Mouse (Mus musculus): ENCODE measurements around the gene Klhl22.
"Not testable (repeated sequence)": the region's sequence is repeated elsewhere in the genome, so short reads cannot be mapped to it uniquely, and the experiment has no call there.

Gene Klhl22

GRCm38 (mm10) chr16:17759344-17759773, at the start of gene Klhl22:
Klhl22 (plus strand) TSS chr16:17759618.
- POLR2A ChIA-PET = interaction anchor here (0.5 to 4.8 kb wide), 36 partner anchors 9 to 1547 kb away, joined by 3 to 41 read pairs (median 5); partner anchors contain the start of genes Scarf2 (in 2 of the 4), Gm20518 (in 1 of the 4), Med15 (in 1 of the 4) and Pkp2 (in 1 of the 4)
- CTCF ChIA-PET = interaction anchor here (0.5 to 3.5 kb wide), 24 partner anchors 10 to 451 kb away, joined by 3 to 31 read pairs (median 5); no protein-coding TSS in a partner anchor

DNA sequence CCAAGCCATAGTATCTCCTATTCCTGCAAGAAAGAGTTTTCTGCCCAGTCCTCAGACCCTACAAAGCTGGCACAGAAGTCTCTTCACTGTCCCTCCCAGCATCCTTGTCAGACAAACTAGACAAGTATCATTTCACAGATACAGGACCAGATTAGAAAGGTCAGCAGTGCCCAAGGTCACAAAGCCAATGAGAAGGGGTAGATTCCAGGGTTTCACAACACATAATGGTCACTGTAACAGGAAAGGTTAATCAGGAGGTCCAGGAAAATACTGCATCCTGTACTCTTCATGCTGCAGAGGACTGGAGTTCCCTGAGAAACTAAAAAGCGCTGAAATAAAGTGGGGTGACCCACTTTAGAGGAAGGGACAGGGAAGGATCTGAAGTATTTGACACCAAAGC, 41.6 kb upstream of the Klhl22 start:
- ChIA-PET POLR2A (interaction anchor here in 1 of 4 experiments (1.0 to 1.4 kb wide), 2 partner anchors 9 to 31 kb away, joined by 3 read pairs; no protein-coding TSS in a partner anchor), CTCF (no interaction called here)

DNA sequence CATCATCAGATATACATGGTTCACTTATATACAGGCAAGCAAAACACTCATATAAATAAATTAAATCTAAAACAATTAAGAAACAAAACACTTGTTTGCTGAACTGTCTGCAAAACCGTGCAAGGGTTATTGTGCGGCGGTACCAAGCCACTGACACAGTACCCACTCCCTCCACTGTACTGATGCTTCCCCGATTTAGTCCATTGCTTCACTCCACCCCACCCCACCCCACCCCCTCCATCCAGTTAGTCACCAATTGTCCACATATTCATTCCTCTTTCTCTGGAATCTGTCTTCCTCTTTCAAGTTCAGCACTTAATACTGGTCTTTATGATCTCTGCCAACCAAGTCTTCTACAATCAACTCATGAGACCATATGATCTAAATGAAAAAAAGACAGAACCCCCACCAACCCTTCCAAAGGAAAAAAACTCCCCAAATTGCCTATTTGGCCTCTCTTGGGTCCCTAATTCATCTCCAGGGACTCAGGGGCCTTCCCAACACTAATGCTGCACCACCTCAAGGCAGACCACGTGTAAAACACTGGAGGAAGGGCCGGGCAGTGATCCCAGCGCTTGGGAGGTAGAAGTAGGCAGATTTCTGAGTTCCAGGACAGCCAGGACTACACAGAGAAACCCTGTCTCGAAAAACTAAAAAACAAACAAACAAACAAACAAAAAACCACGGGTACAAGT, 38.2 kb upstream of the Klhl22 start:
- ChIA-PET POLR2A (interaction anchor here in 2 of 4 experiments (1.0 to 2.0 kb wide), 4 partner anchors 14 to 159 kb away, joined by 3 to 8 read pairs (median 5); partner anchors contain the start of genes P2rx6 (in 1 of the 2) and Smpd4 (in 1 of the 2)), CTCF (interaction anchor here in 2 of 4 experiments (0.6 to 1.4 kb wide), 2 partner anchors 94 to 125 kb away, joined by 3 to 4 read pairs; no protein-coding TSS in a partner anchor)

DNA sequence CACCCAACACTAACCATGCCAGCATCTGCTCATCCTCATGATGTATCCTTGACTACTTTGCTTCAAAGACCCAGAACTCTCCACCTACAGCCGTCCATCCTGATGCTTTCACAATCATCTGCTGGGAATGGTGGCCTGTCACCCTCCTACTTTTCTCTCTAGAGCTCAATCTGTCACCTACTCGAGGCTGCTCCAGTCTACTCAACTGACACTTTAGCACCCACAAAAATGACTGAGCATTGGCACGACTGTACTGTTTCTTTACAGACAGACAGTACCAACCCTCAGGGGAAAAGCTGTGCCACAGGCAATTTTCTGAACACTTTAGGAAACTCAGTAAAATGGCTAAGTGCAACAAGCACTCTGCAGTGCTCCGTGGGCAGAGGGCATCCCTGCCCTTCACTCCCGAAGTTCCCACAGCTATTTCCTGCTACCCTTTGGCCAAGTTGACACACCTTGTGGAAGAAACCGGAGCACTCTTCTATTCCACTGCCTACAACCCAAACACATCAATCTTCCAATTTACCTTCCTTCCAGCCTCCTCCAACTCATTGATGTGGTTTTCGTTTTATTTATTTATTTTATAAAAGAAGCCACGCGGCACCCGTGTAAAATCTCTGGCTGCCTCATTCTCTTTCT, 37.5 kb upstream of the Klhl22 start:
- ChIA-PET POLR2A (interaction anchor here in 3 of 4 experiments (0.7 to 2.0 kb wide), 14 partner anchors 7 to 191 kb away, joined by 3 to 8 read pairs (median 3); partner anchors contain the start of genes P2rx6 (in 1 of the 3), Smpd4 (in 1 of the 3) and Thap7 (in 1 of the 3)), CTCF (interaction anchor here in 1 of 4 experiments (0.8 to 0.9 kb wide), 2 partner anchors 15 to 23 kb away, joined by 3 to 4 read pairs; no protein-coding TSS in a partner anchor)

DNA sequence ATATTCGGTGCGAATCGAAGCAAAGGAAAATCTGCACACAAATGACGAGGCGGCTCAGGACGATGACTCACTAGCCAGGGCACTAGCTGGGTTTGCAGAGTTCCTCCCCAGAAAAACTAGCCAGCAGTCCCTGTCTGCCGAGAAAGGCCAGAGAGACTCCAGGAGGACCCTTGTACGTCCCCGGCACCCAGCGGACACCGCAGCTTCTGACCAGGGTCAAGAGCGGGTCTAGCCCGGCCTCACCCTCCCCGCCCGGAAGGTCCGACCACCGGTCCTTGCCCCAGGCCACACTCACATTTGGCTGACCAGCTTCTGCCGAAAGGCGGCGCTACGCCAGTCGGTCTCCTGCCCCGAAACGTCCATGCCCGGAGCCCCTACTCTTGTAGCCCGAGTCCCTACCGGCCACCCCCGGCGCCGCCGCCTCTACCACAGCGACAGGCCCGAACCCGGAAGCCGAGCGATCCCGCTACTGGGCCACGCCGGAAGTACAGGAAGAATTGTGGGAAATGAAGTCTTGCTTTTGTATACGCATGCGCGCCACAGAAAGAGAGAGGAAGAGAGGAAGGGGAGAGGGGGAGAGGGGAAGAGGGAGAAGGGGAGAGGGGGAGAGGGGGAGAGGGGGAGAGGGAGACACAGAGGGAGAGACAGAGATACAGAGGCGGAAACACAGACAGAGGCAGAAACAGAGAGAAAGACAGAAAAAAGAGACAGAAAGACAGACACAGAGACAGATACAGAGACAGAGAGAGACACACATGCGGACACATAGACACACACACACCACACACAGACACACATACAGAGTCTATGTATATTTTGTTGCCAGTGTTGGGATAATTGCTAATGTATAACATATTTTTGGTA, 36.7 kb upstream of the Klhl22 start:
- ChIA-PET POLR2A (interaction anchor here in 3 of 4 experiments (0.6 to 2.0 kb wide), 18 partner anchors 8 to 192 kb away, joined by 3 to 12 read pairs (median 3); partner anchors contain the start of genes Klhl22 (in 1 of the 3), Med15 (in 1 of the 3), P2rx6 (in 1 of the 3) and Smpd4 (in 1 of the 3)), CTCF (interaction anchor here in 2 of 4 experiments (0.5 to 0.9 kb wide), 3 partner anchors 16 to 345 kb away, joined by 3 to 5 read pairs (median 4); no protein-coding TSS in a partner anchor)

DNA sequence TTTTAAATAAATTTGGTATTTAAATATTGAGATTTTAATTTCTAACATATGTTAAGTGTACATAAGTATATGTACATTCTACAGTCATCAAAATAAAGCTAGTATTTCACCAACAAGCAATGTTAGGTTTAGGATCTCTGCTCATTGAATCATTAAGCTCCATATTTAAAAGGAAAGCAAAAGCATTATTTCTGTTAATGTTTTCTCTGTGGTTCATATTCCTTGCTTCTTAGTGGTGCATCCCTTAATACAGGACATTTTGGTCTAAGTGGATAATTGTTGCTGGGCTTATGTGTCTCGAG, 36.1 kb upstream of the Klhl22 start:
- ChIA-PET CTCF (no interaction called here), POLR2A (interaction anchor here in 2 of 4 experiments (1.1 to 2.0 kb wide), 5 partner anchors 12 to 84 kb away, joined by 3 to 8 read pairs (median 3); partner anchors contain the start of gene Klhl22 (in 1 of the 2))

DNA sequence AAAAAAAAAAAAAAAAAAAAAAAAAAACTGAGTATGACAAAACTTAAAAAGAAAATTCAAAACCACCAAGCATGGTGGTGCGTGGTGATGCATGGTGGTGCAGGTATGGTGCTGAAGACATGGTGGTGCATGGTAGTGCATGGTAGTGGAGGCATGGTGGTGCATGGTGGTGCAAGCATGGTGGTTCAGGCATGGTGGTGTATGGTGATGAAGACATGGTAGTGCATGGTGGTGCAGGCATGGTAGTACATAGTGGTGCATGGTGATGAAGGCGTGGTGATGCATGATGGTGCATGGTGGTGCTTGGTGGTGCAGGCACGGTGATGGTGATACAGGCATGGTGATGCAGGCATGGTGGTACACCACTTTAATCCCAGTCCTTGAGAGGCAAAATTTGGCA, 35.0 kb upstream of the Klhl22 start:
- CTCF ChIA-PET = interaction anchor here in 2 of 4 experiments (0.6 to 1.3 kb wide), 3 partner anchors 166 to 899 kb away, joined by 3 to 6 read pairs (median 3); partner anchors contain the start of gene Dgcr6 (in 1 of the 2)
- POLR2A ChIA-PET = interaction anchor here in 2 of 4 experiments (0.6 to 0.7 kb wide), 2 partner anchors 33 to 124 kb away, joined by 4 to 5 read pairs; no protein-coding TSS in a partner anchor

DNA sequence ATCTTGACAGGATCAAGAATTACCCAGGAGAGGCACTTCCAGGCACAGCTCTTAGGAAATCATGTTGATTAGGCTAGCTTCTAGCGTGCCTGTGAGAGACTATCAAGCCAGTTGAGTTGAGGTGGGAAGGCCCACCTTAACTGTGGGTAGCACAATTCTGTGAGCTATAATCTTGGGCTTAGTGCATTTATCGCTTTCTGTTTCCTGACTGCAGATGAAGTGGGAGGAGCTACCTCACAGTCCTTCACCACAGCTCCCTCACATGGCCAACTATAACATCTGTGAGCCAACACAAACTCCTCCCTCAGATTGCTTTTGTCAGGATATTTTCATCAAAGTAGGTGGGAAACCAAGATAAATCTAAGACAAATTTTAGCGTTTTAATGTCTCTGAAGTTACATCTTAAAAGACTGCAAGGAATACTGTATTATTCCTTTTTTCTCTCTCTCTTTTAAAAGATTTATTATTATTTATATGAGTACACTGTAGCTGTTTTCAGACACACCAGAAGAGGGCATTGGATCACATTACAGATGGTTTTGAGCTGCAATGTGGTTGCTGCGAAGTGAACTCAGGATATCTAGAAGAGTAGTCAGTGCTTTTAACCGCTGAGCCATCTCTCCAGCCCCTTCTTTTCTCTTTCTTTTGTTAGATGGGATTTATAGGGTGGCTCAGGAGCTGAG, 32.1 kb upstream of the Klhl22 start:
- CTCF ChIA-PET = interaction anchor here (0.6 to 2.2 kb wide), 27 partner anchors 14 to 1000 kb away, joined by 3 to 7 read pairs (median 3); partner anchors contain the start of gene Smpd4 (in 1 of the 4)
- POLR2A ChIA-PET = interaction anchor here in 3 of 4 experiments (0.6 to 1.6 kb wide), 6 partner anchors 8 to 173 kb away, joined by 3 to 5 read pairs (median 4); partner anchors contain the start of gene Gm20518 (in 1 of the 3)

DNA sequence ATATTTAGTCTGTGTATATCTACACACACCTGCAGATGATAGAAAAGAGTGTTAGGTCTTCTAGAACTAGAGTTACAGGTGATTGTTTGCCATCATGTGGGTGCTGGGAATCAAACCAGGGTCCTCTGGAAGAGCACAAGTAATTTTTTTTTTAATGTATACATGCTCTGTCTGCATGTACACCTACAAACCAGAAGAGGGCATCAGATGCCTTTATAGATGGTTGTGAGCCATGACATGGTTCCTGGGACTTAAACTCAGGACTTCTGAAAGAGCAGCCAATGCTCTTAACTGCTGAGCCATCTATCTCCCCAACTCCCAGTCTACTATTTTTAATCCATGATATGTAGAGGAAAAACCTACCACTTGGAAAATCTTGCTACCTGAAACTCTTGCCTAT, 29.4 kb upstream of the Klhl22 start:
- CTCF ChIA-PET = no interaction called here
- POLR2A ChIA-PET = no interaction called here

DNA sequence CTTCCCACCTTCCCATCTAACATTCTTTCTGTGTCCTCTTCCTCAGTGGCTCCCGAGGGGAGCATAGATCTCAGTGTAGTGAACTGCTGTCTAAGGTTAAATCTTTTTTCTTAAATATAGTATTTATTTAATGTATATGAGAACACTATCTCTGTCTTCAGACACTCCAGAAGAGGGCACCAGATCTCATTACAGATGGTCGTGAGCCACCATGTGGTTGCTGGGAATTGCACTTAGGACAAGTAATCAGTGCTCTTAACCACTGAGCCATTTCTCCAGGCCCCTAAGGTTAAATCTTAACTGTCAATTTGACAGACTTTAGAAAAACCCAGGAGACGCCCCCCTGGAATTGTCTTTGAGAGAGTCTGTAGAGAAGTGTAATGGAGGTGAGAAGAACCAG, 27.4 kb upstream of the Klhl22 start:
- ChIA-PET CTCF (interaction anchor here in 1 of 4 experiments (0.8 to 3.0 kb wide), 4 partner anchors 13 to 117 kb away, joined by 3 to 19 read pairs (median 4); no protein-coding TSS in a partner anchor), POLR2A (interaction anchor here in 1 of 4 experiments (1.1 kb wide), 1 partner anchor 27 kb away, joined by 3 read pairs; the partner anchor contains the start of gene Klhl22)

GRCm38 (mm10) chr16:17732431-17732830, 27.0 kb upstream of the Klhl22 start:
- ChIA-PET CTCF (interaction anchor here in 2 of 4 experiments (0.8 to 3.0 kb wide), 5 partner anchors 12 to 116 kb away, joined by 3 to 19 read pairs (median 4); no protein-coding TSS in a partner anchor), POLR2A (interaction anchor here in 2 of 4 experiments (0.7 to 1.1 kb wide), 2 partner anchors 10 to 27 kb away, joined by 3 to 12 read pairs; partner anchors contain the start of gene Klhl22 (in 1 of the 2))

DNA sequence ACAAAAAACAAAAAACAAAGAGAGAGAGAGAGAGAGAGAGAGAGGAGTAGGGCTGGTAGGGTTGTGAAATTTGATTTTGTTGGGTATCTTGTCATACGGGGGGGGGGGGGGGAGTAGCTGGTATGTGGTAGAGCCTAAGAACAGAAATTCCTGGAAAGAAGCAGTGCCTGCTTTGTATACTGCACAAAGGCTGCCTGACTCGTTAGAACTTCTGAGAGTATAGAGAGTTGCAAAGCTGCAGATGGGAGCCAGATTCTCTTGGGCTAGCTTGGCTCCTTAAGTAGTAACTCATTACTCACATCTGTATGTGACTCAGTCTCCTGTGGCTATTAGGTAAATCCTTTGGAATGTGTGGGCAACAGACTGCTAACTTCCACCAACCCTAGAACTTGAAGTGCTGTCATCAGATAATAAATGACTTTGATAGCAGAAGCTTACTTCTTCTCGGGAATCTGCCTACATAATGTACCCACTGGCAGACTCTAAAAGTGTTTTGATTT, 26.5 kb upstream of the Klhl22 start, which contains the start of gene Med15:
Gene Med15 (minus strand): TSS at position 51 of the 500 bp plus-strand sequence.
- ChIA-PET CTCF (interaction anchor here in 3 of 4 experiments (0.7 to 3.0 kb wide), 7 partner anchors 11 to 320 kb away, joined by 3 to 19 read pairs (median 4); partner anchors contain the start of gene Dgcr6 (in 1 of the 3)), POLR2A (interaction anchor here in 2 of 4 experiments (0.7 to 1.1 kb wide), 2 partner anchors 10 to 27 kb away, joined by 3 to 12 read pairs; partner anchors contain the start of gene Klhl22 (in 1 of the 2))

GRCm38 (mm10) chr16:17733646-17734045, 25.8 kb upstream of the Klhl22 start:
- CTCF ChIA-PET = interaction anchor here (0.7 to 3.0 kb wide), 7 partner anchors 11 to 115 kb away, joined by 3 to 19 read pairs (median 5); no protein-coding TSS in a partner anchor
- POLR2A ChIA-PET = interaction anchor here in 1 of 4 experiments (0.6 kb wide), 1 partner anchor 731 kb away, joined by 3 read pairs; no protein-coding TSS in a partner anchor

DNA sequence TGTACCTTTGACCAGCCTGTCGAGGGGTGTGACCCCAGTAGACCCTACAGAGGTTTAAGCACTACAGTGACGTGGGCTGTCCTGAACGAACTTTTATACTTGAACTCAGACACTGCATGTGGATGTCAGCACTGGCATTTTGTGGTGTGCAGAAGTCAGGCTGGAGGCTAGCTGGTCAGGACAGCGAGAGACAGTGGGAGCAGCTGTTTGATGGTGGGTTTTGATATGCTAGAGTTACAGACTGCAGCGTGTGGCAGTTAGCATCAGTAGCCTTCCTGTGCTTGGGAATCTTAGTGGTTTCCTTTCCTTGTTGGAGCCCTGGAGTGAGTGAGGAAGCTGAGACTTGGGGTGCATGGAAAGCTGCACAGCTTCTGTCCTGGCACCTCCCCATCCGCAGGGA, 24.5 kb upstream of the Klhl22 start:
- CTCF ChIA-PET = interaction anchor here in 2 of 4 experiments (1.5 to 1.8 kb wide), 4 partner anchors 10 to 114 kb away, joined by 5 read pairs; no protein-coding TSS in a partner anchor
- POLR2A ChIA-PET = not testable (repeated sequence)

DNA sequence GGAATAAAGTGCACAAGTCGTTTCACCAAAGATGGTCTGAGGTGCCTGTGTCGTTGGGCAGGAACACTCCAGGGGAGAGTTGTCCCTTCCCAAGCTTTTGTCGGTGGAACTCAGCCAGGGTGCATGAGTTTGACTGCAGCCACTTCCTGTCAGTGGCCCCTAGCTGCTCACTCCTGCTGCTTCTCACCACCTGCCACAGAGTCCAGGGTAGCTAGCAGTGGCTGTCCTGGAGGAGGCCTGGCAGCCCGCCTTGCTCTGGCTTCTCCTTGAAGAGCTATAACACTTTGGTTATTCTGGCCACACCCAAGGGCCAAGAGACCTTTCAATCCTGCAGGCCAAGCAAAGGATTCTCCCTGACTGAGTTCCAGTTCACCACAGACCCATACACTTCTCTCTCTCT, 23.3 kb upstream of the Klhl22 start:
- CTCF ChIA-PET = interaction anchor here in 2 of 4 experiments (0.7 to 1.8 kb wide), 3 partner anchors 8 to 177 kb away, joined by 3 to 5 read pairs (median 5); no protein-coding TSS in a partner anchor
- POLR2A ChIA-PET = interaction anchor here in 2 of 4 experiments (0.8 to 1.1 kb wide), 2 partner anchors 9 to 25 kb away, joined by 3 read pairs; no protein-coding TSS in a partner anchor

DNA sequence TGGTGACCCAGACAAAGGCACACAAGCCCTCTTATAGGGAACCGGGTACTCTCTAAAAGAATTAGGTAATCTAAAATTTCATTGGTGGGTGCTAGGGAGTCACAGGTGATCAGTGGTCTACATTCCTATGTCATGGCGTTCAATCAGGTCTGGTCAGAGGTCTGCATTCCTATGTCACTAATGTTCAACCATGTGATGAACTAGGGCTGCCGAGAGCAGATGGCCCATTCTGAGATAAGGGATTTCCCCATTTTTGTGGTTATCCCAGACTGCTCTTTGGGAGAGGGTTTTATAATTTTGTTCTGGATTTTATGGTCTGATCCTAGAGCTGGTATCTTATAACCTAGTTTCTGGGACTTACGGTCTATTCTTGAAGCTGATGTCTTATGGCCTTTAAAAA, 19.3 kb upstream of the Klhl22 start:
- CTCF ChIA-PET = no interaction called here

More for the DNA sequence above, 19.3 kb upstream of the Klhl22 start:
- POLR2A ChIA-PET = no interaction called here
